Mouse (Mus musculus): ENCODE data around the gene Ccdc69. TPM values are rescaled to one million over a fixed set of nuclear protein-coding genes. Genes with fewer than 3 reads are reported as not detected.

The Ccdc69 gene
- polyA plus RNA-seq, 1 experiment from 2014 or later = 3.8 TPM

DNA sequence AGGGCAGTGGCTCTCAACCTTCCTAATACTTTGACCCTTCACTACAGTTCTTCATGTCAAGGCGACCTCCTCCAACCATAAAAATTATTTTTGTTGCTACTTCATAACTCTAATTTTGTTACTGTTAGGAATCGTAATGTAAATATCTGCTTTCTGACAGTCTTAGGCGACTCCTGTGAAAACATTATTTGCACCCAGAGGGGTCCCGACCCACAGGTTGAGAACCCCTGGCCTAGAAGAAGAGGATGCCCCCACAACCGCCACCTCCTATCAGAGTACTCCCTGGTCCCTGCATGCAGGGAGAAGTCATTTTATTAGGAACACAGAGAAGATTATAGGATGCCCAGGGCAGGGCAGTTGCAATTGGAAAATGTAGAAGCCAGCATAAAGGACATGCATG, 6.6 kb downstream of the Ccdc69 start:
- H3K36me3 ChIP-seq = no peaks in the 10 kb centered on the region
- no peak overlapping the region for H3K4me2 ChIP-seq
- H3K4me3 ChIP-seq = no peak overlapping the region
- ATAC-seq (ENCODE audit: borderline replicate concordance, extremely low read depth, low FRiP score, low TSS enrichment) = no peak
- no peak overlapping the region for H3K9ac ChIP-seq
- H3K4me1 ChIP-seq = peaks cover 8% of the 10 kb centered on the region; the same call in 1 of the 2 replicates
- H3K27me3 ChIP-seq = no peaks in the 10 kb centered on the region
- WGBS = 74% methylated on average over 5 of the region's 5 CpGs
- H3K27ac ChIP-seq = no peak overlapping the region
- no peaks in the 10 kb centered on the region for H3K9me3 ChIP-seq

DNA sequence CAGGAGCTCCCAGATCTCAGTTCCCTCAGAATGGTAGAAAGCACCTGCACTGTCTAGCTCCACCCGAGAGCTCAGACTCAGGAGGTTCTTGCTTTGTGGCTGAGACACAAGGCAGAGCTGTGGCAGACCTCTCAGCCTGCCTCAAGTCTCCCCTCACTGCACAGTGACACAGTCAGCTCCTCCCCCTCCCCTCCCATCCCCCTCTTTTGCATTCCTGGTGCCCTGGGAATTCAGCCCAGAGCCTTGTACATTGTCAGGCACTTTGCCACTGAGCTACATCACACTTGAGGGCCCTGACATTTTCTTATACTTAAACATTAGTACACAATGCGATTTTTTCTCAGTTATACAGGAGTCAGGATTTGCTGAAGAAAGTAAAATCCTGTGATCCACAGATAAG, 8.9 kb downstream of the Ccdc69 start:
- WGBS = 33% methylated on average over 2 of the region's 2 CpGs
- Histone ChIP-seq H3K27ac (no peak overlapping the region), H3K27me3 (no peaks in the 10 kb centered on the region), H3K4me2 (no peak overlapping the region), H3K4me1 (0 out of 2 replicates have a peak, but pooled peaks cover 4% of the 10 kb centered on the region), H3K36me3 (no peaks in the 10 kb centered on the region), H3K9me3 (no peaks in the 10 kb centered on the region), H3K4me3 (no peak overlapping the region), H3K9ac (no peak overlapping the region)
- peak; percentile 88 for ATAC-seq (ENCODE audit: borderline replicate concordance, extremely low read depth, low FRiP score, low TSS enrichment)

DNA sequence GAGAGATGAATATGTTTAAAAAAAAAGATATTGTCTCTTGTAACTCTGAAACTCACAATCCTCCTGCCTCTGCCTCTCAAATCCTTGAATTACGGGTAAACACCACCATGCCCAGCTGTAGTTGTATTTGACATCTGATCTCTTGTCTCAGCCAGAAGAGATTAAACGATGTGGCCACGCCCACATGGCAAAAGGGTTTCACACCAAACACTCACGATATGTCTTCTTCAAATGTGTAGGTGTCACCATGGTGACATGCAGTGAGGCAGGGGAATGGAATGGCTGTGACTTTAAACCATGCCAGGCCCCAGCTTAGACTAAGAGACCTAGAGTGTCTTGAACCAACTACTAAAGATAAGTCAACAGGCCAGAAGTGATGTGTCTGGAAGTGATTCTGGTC, 11.0 kb downstream of the Ccdc69 start:
- no peak overlapping the region for H3K4me3 ChIP-seq
- no peak overlapping the region for H3K4me2 ChIP-seq
- no peaks in the 10 kb centered on the region for H3K4me1 ChIP-seq
- H3K36me3 ChIP-seq = no peaks in the 10 kb centered on the region
- H3K27ac ChIP-seq = no peak overlapping the region
- H3K9ac ChIP-seq = no peak overlapping the region
- WGBS = 44% methylated on average over 4 of the region's 4 CpGs
- H3K9me3 ChIP-seq = no peaks in the 10 kb centered on the region
- ATAC-seq (ENCODE audit: borderline replicate concordance, extremely low read depth, low FRiP score, low TSS enrichment) = no peak
- H3K27me3 ChIP-seq = no peaks in the 10 kb centered on the region

DNA sequence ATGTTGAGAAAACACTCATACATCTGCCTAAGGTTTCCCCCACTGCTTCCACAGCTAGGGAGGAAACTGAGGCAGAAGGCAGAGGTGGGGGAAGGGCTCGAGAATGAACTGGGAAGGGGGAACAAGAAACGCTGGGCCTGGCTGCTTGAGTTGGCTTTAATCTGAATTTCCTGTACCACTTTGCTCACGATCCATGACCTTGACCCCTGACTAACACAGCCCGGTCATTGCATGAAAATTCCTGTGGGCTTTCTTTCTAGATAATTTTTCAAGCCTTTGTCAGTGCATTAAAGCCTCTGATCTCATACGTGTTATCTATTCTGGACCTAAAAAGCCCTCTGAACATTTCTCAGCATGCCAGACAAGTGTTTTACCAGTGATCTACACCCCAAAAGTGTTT, 15.1 kb downstream of the Ccdc69 start:
- 26% methylated on average over 5 of the region's 5 CpGs for WGBS
- H3K4me3 ChIP-seq = no peak overlapping the region
- no peaks in the 10 kb centered on the region for H3K27me3 ChIP-seq
- no peaks in the 10 kb centered on the region for H3K36me3 ChIP-seq
- no peaks in the 10 kb centered on the region for H3K4me1 ChIP-seq
- H3K9ac ChIP-seq = no peak overlapping the region
- no peak overlapping the region for H3K4me2 ChIP-seq
- H3K9me3 ChIP-seq = no peaks in the 10 kb centered on the region
- no peak overlapping the region for H3K27ac ChIP-seq
- ATAC-seq (ENCODE audit: borderline replicate concordance, extremely low read depth, low FRiP score, low TSS enrichment) = no peak

DNA sequence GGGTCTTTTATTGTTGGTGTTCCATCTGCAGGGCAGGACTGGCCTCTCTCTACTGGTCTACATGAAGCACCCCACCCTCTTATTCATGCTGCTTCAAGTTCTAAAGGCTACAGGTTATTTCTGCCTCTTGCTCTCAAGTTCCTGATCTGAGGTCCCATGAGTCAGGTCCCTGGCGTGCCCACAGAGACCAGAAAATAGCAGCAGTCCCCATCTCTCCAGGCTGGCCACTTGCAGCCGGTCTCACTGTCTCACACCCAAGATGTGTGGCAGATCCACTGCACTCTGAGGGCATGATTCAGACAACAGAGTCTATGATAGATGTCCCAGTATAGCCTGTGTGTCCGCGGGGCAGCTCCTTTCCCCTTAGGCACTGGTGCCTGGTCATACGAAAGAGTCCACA, 17.1 kb downstream of the Ccdc69 start:
- Histone ChIP-seq H3K4me2 (no peak overlapping the region), H3K27ac (no peak overlapping the region), H3K9me3 (no peaks in the 10 kb centered on the region), H3K9ac (no peak overlapping the region), H3K27me3 (no peaks in the 10 kb centered on the region), H3K4me3 (no peak overlapping the region), H3K4me1 (no peaks in the 10 kb centered on the region), H3K36me3 (no peaks in the 10 kb centered on the region)
- ATAC-seq (ENCODE audit: borderline replicate concordance, extremely low read depth, low FRiP score, low TSS enrichment) = no peak
- 77% methylated on average over 5 of the region's 5 CpGs for WGBS

DNA sequence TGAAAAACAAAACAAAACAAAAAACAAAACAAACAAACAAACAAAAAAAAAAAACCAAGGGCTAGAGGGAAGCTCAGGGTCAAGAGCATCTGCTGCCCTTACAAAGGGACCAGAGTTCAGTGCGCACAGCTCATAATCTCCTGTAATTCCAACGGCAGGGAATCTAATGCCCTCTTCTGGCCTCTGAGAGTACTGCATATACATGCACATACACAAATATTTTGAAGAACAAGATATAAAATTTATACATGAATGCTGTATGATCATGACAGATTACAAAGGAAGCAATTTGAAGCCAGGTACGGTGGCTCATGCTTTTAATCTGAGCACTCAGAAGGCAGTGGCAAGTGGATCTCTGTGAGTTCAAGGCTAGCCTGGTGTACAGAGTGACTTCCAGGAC, 20.4 kb downstream of the Ccdc69 start:
- 83% methylated on average over 3 of the region's 3 CpGs for WGBS
- H3K9me3 ChIP-seq = no peaks in the 10 kb centered on the region
- no peak overlapping the region for H3K27ac ChIP-seq
- H3K4me2 ChIP-seq = no peak overlapping the region
- H3K36me3 ChIP-seq = no peaks in the 10 kb centered on the region
- no peak overlapping the region for H3K4me3 ChIP-seq
- no peak for ATAC-seq (ENCODE audit: borderline replicate concordance, extremely low read depth, low FRiP score, low TSS enrichment)
- no peaks in the 10 kb centered on the region for H3K4me1 ChIP-seq
- H3K9ac ChIP-seq = no peak overlapping the region
- H3K27me3 ChIP-seq = no peaks in the 10 kb centered on the region

DNA sequence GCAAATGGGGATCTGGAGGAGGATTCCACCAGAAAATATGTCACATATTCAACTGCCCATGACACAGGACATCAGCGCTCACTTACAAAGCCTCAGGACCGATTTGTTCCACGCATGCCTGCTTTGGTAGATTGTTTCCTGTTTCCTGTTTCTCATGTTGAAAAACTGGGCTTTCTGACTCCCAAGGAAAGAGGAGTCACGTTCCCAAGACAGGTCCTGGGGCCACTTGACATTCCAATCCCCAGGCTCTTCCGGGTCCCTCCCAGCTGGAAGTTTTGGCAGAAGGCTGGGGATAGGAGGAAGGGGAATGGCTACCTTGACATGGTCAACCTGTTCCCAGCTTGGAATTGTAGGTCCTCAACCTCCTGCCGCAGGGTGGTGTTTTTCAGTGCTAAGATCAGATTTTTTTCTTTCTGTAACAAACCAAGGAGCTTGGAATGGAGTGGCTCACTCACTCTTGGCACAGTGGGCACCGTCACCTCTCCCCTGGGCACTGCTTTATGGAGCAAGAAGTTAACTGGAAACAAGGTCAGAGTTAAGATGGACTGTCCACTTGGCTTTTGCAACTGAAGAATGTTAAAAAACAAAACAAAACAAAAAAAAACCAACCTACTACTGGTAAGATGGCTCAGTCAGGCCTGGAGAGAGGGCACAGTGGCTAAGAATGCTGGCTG, 27.0 kb downstream of the Ccdc69 start:
- 51% methylated on average over 7 of the region's 7 CpGs for WGBS
- no peaks in the 10 kb centered on the region for H3K9me3 ChIP-seq
- H3K4me2 ChIP-seq = no peak overlapping the region
- H3K9ac ChIP-seq = no peak overlapping the region
- no peak overlapping the region for H3K27ac ChIP-seq
- no peaks in the 10 kb centered on the region for H3K36me3 ChIP-seq
- no peak overlapping the region for H3K4me3 ChIP-seq
- H3K27me3 ChIP-seq = no peaks in the 10 kb centered on the region
- ATAC-seq (ENCODE audit: borderline replicate concordance, extremely low read depth, low FRiP score, low TSS enrichment) = no peak
- H3K4me1 ChIP-seq = peaks cover 6% of the 10 kb centered on the region; the same call in 1 of the 2 replicates

DNA sequence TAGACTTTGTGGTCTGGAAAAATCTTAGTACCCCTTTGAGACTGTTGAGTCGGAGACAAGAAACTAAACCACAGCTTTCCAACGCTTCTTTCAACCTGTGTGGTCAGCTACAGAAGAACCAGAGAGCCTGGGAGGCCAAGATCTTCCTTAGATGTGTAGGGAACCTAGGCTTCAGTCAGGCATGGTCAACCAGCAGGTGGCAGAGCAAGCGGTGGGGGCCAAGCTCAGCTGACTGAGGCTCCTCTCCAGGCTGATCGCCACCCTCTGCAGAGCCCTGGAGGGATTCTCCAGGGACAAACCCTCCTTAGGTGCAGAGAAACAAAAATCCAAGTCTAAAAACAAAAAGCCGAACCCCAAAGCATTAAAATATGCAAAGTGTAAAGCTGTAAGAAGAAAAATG, 31.3 kb downstream of the Ccdc69 start:
- H3K9ac ChIP-seq = no peak overlapping the region
- no peaks in the 10 kb centered on the region for H3K27me3 ChIP-seq
- H3K27ac ChIP-seq = no peak overlapping the region
- peaks cover 6% of the 10 kb centered on the region; the same call in 1 of the 2 replicates for H3K4me1 ChIP-seq
- H3K9me3 ChIP-seq = no peaks in the 10 kb centered on the region
- 53% methylated on average over 5 of the region's 5 CpGs for WGBS
- H3K36me3 ChIP-seq = no peaks in the 10 kb centered on the region
- H3K4me3 ChIP-seq = no peak overlapping the region
- H3K4me2 ChIP-seq = no peak overlapping the region
- no peak for ATAC-seq (ENCODE audit: borderline replicate concordance, extremely low read depth, low FRiP score, low TSS enrichment)

DNA sequence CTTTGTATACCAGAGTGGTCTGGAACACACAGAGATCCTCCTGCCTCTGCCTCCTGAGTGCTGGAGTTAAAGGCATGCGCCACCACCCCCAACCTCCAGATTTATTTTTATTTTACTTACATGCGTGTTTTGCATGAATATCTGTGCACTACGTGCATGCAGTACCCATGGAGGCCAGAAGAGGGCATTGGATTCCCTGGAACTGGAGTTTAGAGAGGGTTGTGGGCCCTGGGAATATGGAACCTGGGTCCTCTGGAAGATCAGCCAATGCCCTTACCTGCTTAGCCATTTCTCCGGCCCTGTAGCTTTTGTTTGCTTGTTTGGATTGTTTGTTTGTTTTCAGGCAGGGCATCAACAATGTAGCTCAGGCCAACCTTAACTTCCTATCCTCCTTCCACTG, 36.6 kb downstream of the Ccdc69 start:
- ATAC-seq (ENCODE audit: borderline replicate concordance, extremely low read depth, low FRiP score, low TSS enrichment) = no peak
- H3K36me3 ChIP-seq = no peaks in the 10 kb centered on the region
- WGBS = 76% methylated on average over 4 of the region's 4 CpGs

DNA sequence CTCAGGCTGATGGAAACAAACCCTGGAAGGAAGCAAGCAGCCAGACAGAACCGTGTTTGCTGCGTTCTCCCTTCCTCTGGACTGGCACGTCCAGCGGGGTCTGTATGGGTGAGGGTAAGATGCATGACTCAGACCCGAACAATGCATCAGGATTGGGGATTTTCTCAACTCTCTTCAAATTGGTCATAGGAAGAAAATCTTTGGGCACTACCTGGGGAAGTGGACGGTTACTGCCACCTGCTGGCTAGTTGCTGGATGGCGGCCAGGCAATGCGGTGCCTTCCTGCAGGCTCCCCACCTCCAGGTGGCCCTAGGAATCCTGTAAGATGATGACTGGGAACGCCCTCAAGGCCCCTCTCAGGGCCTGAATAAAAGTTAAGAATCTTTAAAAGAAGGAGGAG, 38.3 kb downstream of the Ccdc69 start:
- Histone ChIP-seq H3K4me1 (no peaks in the 10 kb centered on the region), H3K9me3 (no peaks in the 10 kb centered on the region), H3K9ac (no peak overlapping the region), H3K36me3 (no peaks in the 10 kb centered on the region), H3K4me2 (no peak overlapping the region), H3K27ac (no peak overlapping the region), H3K4me3 (no peak overlapping the region), H3K27me3 (no peaks in the 10 kb centered on the region)
- 5% methylated on average over 9 of the region's 9 CpGs for WGBS
- ATAC-seq (ENCODE audit: borderline replicate concordance, extremely low read depth, low FRiP score, low TSS enrichment) = peak; percentile 40; the same call in 1 of the 2 replicates

More for the DNA sequence above, 36.6 kb downstream of the Ccdc69 start:
- no peaks in the 10 kb centered on the region for H3K9me3 ChIP-seq
- H3K27ac ChIP-seq = no peak overlapping the region
- H3K27me3 ChIP-seq = no peaks in the 10 kb centered on the region
- H3K4me3 ChIP-seq = no peak overlapping the region
- H3K9ac ChIP-seq = no peak overlapping the region
- H3K4me1 ChIP-seq = no peaks in the 10 kb centered on the region
- no peak overlapping the region for H3K4me2 ChIP-seq

DNA sequence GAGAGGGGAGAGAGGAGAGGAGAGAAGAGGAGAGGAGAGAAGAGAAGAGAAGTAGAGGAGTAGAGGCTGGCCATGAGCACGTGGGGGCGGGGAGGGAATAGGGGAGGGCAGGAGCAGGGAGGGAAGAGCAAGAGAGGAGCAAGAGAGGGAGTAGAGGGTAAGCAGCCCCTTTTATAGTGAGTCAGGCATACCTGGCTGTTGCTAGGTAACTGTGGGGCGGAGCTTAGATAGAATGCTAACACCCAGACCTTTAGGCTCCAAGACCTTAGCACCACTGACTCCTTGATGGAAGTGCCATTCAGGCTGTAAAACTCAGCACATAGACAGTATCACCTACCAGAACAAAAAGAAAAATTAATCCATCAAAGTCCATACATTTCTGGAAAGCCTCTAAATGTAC, 41.3 kb downstream of the Ccdc69 start:
- Histone ChIP-seq H3K9ac (no peak overlapping the region), H3K36me3 (no peaks in the 10 kb centered on the region), H3K4me1 (peaks cover 12% of the 10 kb centered on the region), H3K9me3 (no peaks in the 10 kb centered on the region), H3K27me3 (no peaks in the 10 kb centered on the region), H3K27ac (no peak overlapping the region), H3K4me3 (no peak overlapping the region), H3K4me2 (no peak overlapping the region)
- ATAC-seq (ENCODE audit: borderline replicate concordance, extremely low read depth, low FRiP score, low TSS enrichment) = no peak
- 28% methylated on average over 3 of the region's 3 CpGs for WGBS

DNA sequence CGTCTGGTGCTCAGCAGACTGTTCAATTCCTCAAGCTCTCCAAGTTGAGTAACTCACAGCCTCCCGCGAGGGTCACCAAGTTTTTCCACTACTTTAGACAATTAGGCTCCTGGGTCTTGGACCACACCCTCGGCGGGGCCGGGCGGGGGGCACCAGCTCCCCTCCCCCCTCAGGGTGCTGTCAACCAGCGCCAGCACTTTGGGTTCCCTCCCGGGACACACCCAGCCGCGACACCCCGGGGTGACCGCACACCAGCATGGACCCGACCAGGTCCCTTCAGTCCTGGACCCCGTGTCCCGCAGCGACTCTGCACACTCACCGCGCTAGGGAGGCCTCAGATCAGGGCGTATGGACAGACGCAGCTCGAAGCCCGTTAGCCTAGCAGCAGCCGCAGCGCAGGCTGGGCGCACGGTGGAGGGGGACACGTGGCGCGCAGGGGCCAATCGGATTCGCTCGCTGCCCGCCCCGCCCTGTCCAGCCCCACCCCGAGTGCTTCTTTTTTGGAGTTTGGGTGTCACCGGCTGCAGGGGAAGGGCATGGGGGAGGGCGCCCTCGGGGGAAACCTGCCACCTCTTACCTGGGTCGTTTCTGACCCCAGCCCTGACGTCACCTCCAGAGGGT, 44.8 kb downstream of the Ccdc69 start, which contains the start of gene Anxa6:
TSS of gene Anxa6 (minus strand) at position 406 of the 621 bp plus-strand sequence.
- no peaks in the 10 kb centered on the region for H3K9me3 ChIP-seq
- WGBS = under 1% methylated on average over 41 of the region's 41 CpGs
- ATAC-seq (ENCODE audit: borderline replicate concordance, extremely low read depth, low FRiP score, low TSS enrichment) = peak; percentile 90
- no peaks in the 10 kb centered on the region for H3K36me3 ChIP-seq
- H3K4me3 ChIP-seq = peak within 1 kb of the TSS; percentile 73
- H3K4me2 ChIP-seq = peak within 1 kb of the TSS; percentile 83
- H3K27ac ChIP-seq = peak within 1 kb of the TSS; percentile 98
- H3K27me3 ChIP-seq = no peaks in the 10 kb centered on the region
- peak within 1 kb of the TSS; percentile 60 for H3K9ac ChIP-seq
- H3K4me1 ChIP-seq = peaks cover 39% of the 10 kb centered on the region
